Mouse (Mus musculus) MEL (cell line): ENCODE data around the gene Mia3.

Experiments used
- BHLHE40 ChIP-seq: IDR thresholded peaks from 2 replicates; pipeline ENCODE4 v1.6.1; 2012; ENCODE audit warnings: low read depth, mild to moderate bottlenecking, inconsistent platforms, low read length, improper control_type of control experiment, borderline replicate concordance
- CTCF ChIP-seq, 3 experiments: IDR thresholded peaks in 2 of 3; conservative IDR thresholded peaks in 1 of 3; 2 replicates each; pipeline ENCODE4 v1.5.1; 2011 to 2012; ENCODE audit warnings: low read length in 3 of 3, low read depth in 2 of 3, mild to moderate bottlenecking in 2 of 3, improper control_type of control experiment in 1 of 3, inconsistent platforms in 1 of 3, mixed read lengths in 1 of 3, moderate library complexity in 1 of 3; ENCODE audit not compliant: control insufficient read depth in 1 of 3, insufficient read depth in 1 of 3, poor library complexity in 1 of 3, severe bottlenecking in 1 of 3
- MAFK ChIP-seq: IDR thresholded peaks from 2 replicates; pipeline ENCODE4 v1.6.1; 2011; ENCODE audit warnings: low read depth, mild to moderate bottlenecking, low read length, improper control_type of control experiment, borderline replicate concordance
- MAX ChIP-seq: IDR thresholded peaks from 2 replicates; pipeline ENCODE4 v1.6.1; 2011; ENCODE audit warnings: low read length, improper control_type of control experiment
- NELFE ChIP-seq: IDR thresholded peaks from 2 replicates; pipeline ENCODE4 v1.6.1; 2011; ENCODE audit warnings: low read depth, low read length, improper control_type of control experiment
- POLR2A ChIP-seq, 2 experiments: IDR thresholded peaks; 2 replicates each; pipeline ENCODE4 v1.6.1; 2011 to 2012; ENCODE audit warnings: low read length in 2 of 2, mild to moderate bottlenecking in 2 of 2, control low read depth in 1 of 2, improper control_type of control experiment in 1 of 2, low read depth in 1 of 2, moderate library complexity in 1 of 2; ENCODE audit not compliant: control insufficient read depth in 1 of 2, insufficient read depth in 1 of 2, poor library complexity in 1 of 2
- TCF12 ChIP-seq: IDR thresholded peaks from 2 replicates; pipeline ENCODE4 v1.6.1; 2014; ENCODE audit warnings: low read depth, mild to moderate bottlenecking, inconsistent platforms, low read length, improper control_type of control experiment, moderate library complexity
- UBTF ChIP-seq: IDR thresholded peaks from 2 replicates; pipeline ENCODE4 v1.6.1; 2012; ENCODE audit warnings: low read depth, mild to moderate bottlenecking, inconsistent platforms, low read length, improper control_type of control experiment, moderate library complexity, borderline replicate concordance; ENCODE audit not compliant: insufficient read depth
- USF2 ChIP-seq, 2 experiments: IDR thresholded peaks; 2 replicates each; pipeline ENCODE4 v1.6.1; 2011 to 2012; ENCODE audit warnings: improper control_type of control experiment in 2 of 2, low read length in 2 of 2, borderline replicate concordance in 1 of 2, inconsistent platforms in 1 of 2, low read depth in 1 of 2, mild to moderate bottlenecking in 1 of 2; ENCODE audit not compliant: insufficient read depth in 1 of 2
- ZKSCAN1 ChIP-seq: IDR thresholded peaks from 2 replicates; pipeline ENCODE4 v1.6.1; 2012; ENCODE audit warnings: low read depth, mild to moderate bottlenecking, inconsistent platforms, low read length, improper control_type of control experiment, moderate library complexity

GRCm38 (mm10) chr1:183369427-183370014, at the start of gene Mia3:
- TF ChIP-seq MAX (peak; percentile 43; the same call in 1 of the 2 replicates), CTCF (IDR thresholded peaks at IDR 0.05 in 2 of 3, conservative IDR thresholded peaks at IDR 0.05 in 1 of 3; ENCODE audit: control insufficient read depth in 1 of 3, insufficient read depth in 1 of 3, low read depth in 2 of 3, low read length in 3 of 3, poor library complexity in 1 of 3, severe bottlenecking in 1 of 3) (0 out of 6 replicates have a peak, but pooled peaks of 1 of the 3 experiments have one; percentile 18), ZKSCAN1 (no peak), POLR2A (IDR thresholded peaks at IDR 0.05; ENCODE audit: control insufficient read depth in 1 of 2, insufficient read depth in 1 of 2, low read depth in 1 of 2, low read length in 2 of 2, poor library complexity in 1 of 2) (peak; percentile 69 to 98), NELFE (peak; percentile 69; the same call in 1 of the 2 replicates), MAFK (no peak), UBTF (no peak), BHLHE40 (no peak), TCF12 (peak; percentile 19; the same call in 1 of the 2 replicates), USF2 (IDR thresholded peaks at IDR 0.05; ENCODE audit: borderline replicate concordance in 1 of 2, insufficient read depth in 1 of 2, low read depth in 1 of 2, low read length in 2 of 2) (no peak)
